Mouse (Mus musculus) embryonic facial prominence, embryonic 14.5 days (tissue): ENCODE measurements around the gene Gamt. TPM values are rescaled to one million over a fixed set of nuclear protein-coding genes. Genes with fewer than 3 reads are reported as not detected.
A peak's percentile ranks its signal among the peaks of the same experiment; 100 is the strongest.
"Not testable (repeated sequence)": the region's sequence is repeated elsewhere in the genome, so short reads cannot be mapped to it uniquely, and the experiment has no call there.

Experiments
- ATAC-seq: fragments of 200-750 bp; cut with Nextera tagmentation; 2 replicates; pipeline ENCODE4 v1.8.0; 2017; ENCODE audit warnings: low read depth, moderate number of reproducible peaks, moderate TSS enrichment
- DNase-seq: peaks from one replicate; pipeline ENCODE4 v3.0.0-alpha.2; 2015; ENCODE audit warnings: low spot score
- H3K27ac ChIP-seq: fragments of 300-500 bp; sonication (generic); replicated peaks from 2 replicates; pipeline ENCODE4 v1.5.1; 2014; ENCODE audit warnings: low read depth, mild to moderate bottlenecking, low read length, moderate library complexity
- H3K27me3 ChIP-seq: fragments of 300-500 bp; sonication (generic); replicated peaks from 2 replicates; pipeline ENCODE4 v1.6.1; 2014; ENCODE audit warnings: low read length; ENCODE audit not compliant: control insufficient read depth, insufficient read depth
- H3K36me3 ChIP-seq: fragments of 300-500 bp; sonication (generic); 2 replicates; pipeline ENCODE4 v1.6.1; 2014; ENCODE audit warnings: low read length, mixed read lengths; ENCODE audit not compliant: control insufficient read depth, insufficient read depth
- H3K4me1 ChIP-seq: fragments of 300-500 bp; sonication (generic); 2 replicates; pipeline ENCODE4 v1.6.1; 2014; ENCODE audit warnings: antibody characterized with exemption, low read length; ENCODE audit not compliant: control insufficient read depth, insufficient read depth
- H3K4me2 ChIP-seq: fragments of 300-500 bp; sonication (generic); 2 replicates; pipeline ENCODE4 v1.6.1; 2014; ENCODE audit warnings: low read depth, mild to moderate bottlenecking, low read length, moderate library complexity, mixed read lengths
- H3K4me3 ChIP-seq: fragments of 300-500 bp; sonication (generic); 2 replicates; pipeline ENCODE4 v1.5.1; 2014; ENCODE audit warnings: low read depth, mild to moderate bottlenecking, low read length
- H3K9ac ChIP-seq: fragments of 300-500 bp; sonication (generic); 2 replicates; pipeline ENCODE4 v1.6.1; 2014; ENCODE audit warnings: low read depth, mild to moderate bottlenecking, low read length, moderate library complexity, mixed read lengths
- H3K9me3 ChIP-seq: fragments of 300-500 bp; sonication (generic); 2 replicates; pipeline ENCODE4 v1.6.1; 2016; ENCODE audit warnings: low read length; ENCODE audit not compliant: control insufficient read depth
- WGBS: fragments of 180-500 bp; shearing (Covaris S2); extraction: QIAGEN DNeasy Blood & Tissue Kit; methylation state at CpG from one replicate; pipeline ENCODE4 v1.1.7; 2014; 5-methylcytosine and 5-hydroxymethylcytosine counted together
- polyA plus RNA-seq: library from polyadenylated mRNA; unstranded; fragments of >200 nt; fragmentation: Nextera tagmentation; extraction: Ambion mirVana; gene quantifications from 2 replicates; pipeline ENCODE4 v1.2.1, GENCODE M21; 2014

The Gamt gene
- polyA plus RNA-seq, 1 experiment from 2014 or later: 139 TPM

DNA sequence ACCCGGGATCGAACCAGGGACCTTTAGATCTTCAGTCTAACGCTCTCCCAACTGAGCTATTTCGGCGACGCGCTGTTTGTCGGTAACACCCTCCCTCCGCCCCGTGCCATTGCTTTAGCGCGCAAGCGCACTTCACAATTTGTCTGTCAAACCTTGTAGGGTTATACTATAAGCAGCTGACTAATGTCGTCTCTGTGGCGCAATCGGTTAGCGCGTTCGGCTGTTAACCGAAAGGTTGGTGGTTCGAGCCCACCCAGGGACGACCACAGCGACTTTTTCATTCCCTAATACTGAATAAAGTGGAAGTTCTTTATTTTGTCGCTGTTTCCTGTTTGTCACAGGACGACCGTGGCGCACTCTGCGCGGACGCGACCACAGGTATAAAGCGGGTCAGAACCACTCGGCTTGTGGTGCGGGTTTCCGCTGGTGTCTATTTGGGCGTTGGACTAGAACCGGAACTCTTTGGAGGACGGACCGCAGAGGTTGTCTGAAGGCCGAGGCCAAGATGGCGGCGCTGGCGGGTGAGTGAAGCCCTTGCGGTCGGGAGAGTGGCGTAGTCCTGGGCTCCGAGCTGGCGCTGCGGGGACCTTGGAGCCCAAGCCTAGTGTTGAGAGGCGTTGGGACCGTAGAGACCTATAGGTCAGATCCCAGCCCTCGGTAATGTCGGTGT lies 11.7 kb downstream of the Gamt start, which contains the start of gene Ndufs7:
TSS of gene Ndufs7 (plus strand) at position 151 of the 670 bp plus-strand sequence.
- Histone ChIP-seq H3K9me3 (no peaks in the 10 kb centered on the region), H3K9ac (peak within 1 kb of the TSS; percentile 71), H3K4me3 (peak within 1 kb of the TSS; percentile 70), H3K36me3 (peaks cover 25% of the 10 kb centered on the region), H3K4me1 (peaks cover 5% of the 10 kb centered on the region; the same call in 1 of the 2 replicates), H3K27me3 (no peaks in the 10 kb centered on the region), H3K4me2 (peak within 1 kb of the TSS; percentile 71), H3K27ac (peak within 1 kb of the TSS; percentile 83)
- under 1% methylated on average over 53 of the region's 53 CpGs for WGBS
- DNase-seq (peak; percentile 95), ATAC-seq (peak; percentile 94)

DNA sequence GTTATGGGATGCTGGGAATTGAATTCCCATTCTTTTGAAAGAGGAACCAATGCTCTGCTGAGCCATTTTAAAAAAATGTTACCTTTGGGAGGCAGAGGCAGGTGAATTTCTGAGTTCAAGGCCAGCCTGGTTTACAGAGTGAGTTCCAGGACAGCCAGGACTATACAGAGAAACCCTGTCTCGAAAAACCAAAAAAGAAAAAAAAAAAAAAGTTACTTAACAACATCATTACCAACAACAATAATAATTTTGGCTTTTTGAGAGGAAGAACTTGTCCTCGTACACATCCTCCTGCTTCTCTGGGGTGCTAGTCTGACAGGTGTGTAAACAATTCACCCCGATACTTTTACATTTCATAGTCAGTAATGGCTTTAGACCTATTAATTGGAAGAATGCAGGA lies 12.4 kb downstream of the Gamt start:
- peaks cover 25% of the 10 kb centered on the region for H3K36me3 ChIP-seq
- H3K9ac ChIP-seq: 0 out of 2 replicates have a peak overlapping the region, but pooled peaks have one; percentile 19
- not testable (repeated sequence) for H3K4me1 ChIP-seq, ATAC-seq, H3K27ac ChIP-seq, H3K9me3 ChIP-seq, H3K27me3 ChIP-seq, DNase-seq
- H3K4me2 ChIP-seq: peak overlapping the region; percentile 71
- H3K4me3 ChIP-seq: peak overlapping the region; percentile 70
- 49% methylated on average over 3 of the region's 3 CpGs for WGBS

DNA sequence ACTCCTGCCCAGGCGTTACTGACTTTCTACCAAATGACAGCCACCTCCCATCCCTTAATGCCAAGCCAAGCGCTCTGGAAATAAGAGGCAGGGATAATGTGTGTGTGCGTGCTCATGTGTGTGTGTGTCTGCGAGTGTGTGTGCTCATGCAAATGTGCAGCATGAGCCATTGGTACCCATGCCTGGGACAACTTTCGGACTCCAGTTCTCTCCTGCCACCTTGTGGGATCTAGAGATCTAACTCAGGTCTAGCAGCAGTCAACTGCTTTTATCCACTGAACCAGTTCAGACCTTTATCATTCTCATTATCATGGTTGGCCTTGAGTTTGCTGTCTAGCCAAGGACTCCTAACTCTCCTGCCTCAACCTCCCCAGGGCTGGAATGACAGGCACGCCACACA lies 13.0 kb downstream of the Gamt start:
- Histone ChIP-seq H3K27me3 (no peaks in the 10 kb centered on the region), H3K4me3 (peak overlapping the region; percentile 70; the same call in 1 of the 2 replicates), H3K4me2 (peak overlapping the region; percentile 71; the same call in 1 of the 2 replicates), H3K9me3 (no peaks in the 10 kb centered on the region), H3K4me1 (peaks cover 5% of the 10 kb centered on the region; the same call in 1 of the 2 replicates), H3K9ac (no peak overlapping the region), H3K36me3 (peaks cover 25% of the 10 kb centered on the region), H3K27ac (no peak overlapping the region)
- peak; percentile 74 for DNase-seq
- no peak for ATAC-seq
- 46% methylated on average over 6 of the region's 6 CpGs for WGBS

DNA sequence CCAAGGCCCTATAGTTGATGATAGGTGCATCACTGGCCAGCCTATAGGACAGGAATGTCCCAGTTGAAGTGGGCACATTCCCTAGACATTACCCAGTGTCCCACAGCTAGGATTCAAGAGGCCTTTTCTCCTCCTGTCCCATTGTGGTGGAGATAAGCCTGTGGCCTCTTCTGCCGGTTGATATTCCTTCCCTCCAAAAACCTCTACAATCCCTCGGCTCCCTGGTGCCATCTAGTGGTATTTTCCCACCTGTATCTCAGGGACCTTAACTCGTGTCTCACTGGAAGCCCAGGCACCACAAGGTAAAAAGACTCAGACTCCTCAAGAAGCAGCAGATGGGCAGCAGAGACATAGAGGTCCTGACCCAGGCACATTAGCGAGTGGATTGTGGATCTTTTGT lies 15.2 kb downstream of the Gamt start:
- H3K27ac ChIP-seq: no peak overlapping the region
- no peak overlapping the region for H3K4me3 ChIP-seq
- peaks cover 5% of the 10 kb centered on the region; the same call in 1 of the 2 replicates for H3K4me1 ChIP-seq
- no peak overlapping the region for H3K9ac ChIP-seq
- 4% methylated on average over 4 of the region's 4 CpGs for WGBS
- DNase-seq: peak; percentile 90
- H3K27me3 ChIP-seq: no peaks in the 10 kb centered on the region
- no peaks in the 10 kb centered on the region for H3K9me3 ChIP-seq
- H3K36me3 ChIP-seq: peaks cover 41% of the 10 kb centered on the region
- H3K4me2 ChIP-seq: no peak overlapping the region
- peak; percentile 19; the same call in 1 of the 2 replicates for ATAC-seq

DNA sequence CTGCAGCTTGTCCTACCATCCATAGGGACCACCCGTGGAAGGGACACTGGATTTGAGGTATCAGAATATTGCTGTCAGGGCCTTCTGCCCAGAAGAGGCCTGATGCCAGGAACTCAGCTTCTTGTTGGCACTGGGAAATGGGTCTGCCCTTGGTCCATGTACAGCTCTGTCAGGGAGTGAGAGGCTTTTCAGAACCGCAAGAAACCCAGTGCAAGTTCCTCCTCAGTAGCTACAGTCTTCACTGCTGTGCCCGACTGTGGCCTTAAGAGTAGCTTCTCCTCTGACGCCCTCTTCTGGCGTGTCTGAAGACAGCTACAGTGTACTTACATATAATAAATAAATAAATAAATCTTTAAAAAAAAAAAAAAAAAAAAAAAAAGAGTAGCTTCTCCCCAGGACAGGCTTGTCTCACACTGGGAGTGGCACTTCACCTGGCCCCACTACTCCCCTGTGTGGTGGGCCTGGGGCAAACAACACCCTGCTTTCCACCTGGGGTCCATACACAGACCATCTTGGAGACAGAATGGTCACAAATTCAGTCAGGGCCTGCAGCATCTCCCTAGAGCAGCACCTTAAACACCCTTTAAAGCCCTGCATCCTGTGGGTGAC lies 15.9 kb downstream of the Gamt start:
- H3K9ac ChIP-seq: no peak overlapping the region
- H3K9me3 ChIP-seq: no peaks in the 10 kb centered on the region
- H3K4me3 ChIP-seq: no peak overlapping the region
- no peak overlapping the region for H3K27ac ChIP-seq
- no peak overlapping the region for H3K4me2 ChIP-seq
- 38% methylated on average over 5 of the region's 5 CpGs for WGBS
- DNase-seq (peak; percentile 77), ATAC-seq (no peak)
- peaks cover 48% of the 10 kb centered on the region for H3K36me3 ChIP-seq
- H3K4me1 ChIP-seq: peaks cover 3% of the 10 kb centered on the region; the same call in 1 of the 2 replicates
- no peaks in the 10 kb centered on the region for H3K27me3 ChIP-seq

DNA sequence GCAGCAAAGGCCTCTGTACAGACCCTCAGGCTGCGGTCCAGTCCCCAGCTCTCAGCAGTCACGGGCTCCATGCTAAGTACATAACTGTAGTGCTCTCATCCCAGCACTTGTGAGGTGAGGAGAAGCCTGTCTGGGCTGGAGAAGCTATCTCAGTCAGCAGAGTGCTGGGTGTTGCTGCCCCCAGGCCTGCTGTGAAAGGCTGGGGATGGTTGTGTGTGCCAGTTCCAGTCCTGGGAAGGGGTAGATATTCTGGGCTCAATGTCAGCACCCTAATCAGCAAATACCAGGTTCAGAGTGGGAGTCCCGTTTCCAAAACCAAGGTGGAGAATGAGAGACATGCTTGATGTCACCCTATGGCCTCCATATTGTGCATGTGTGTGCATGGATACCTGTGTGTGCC lies 18.2 kb downstream of the Gamt start:
- 95% methylated on average over 3 of the region's 3 CpGs for WGBS
- ATAC-seq: no peak
- Histone ChIP-seq H3K4me2 (no peak overlapping the region), H3K27ac (no peak overlapping the region), H3K9ac (no peak overlapping the region), H3K4me3 (no peak overlapping the region), H3K36me3 (peaks cover 71% of the 10 kb centered on the region), H3K4me1 (peaks cover 3% of the 10 kb centered on the region; the same call in 1 of the 2 replicates), H3K27me3 (no peaks in the 10 kb centered on the region), H3K9me3 (no peaks in the 10 kb centered on the region)
- DNase-seq: no peak

DNA sequence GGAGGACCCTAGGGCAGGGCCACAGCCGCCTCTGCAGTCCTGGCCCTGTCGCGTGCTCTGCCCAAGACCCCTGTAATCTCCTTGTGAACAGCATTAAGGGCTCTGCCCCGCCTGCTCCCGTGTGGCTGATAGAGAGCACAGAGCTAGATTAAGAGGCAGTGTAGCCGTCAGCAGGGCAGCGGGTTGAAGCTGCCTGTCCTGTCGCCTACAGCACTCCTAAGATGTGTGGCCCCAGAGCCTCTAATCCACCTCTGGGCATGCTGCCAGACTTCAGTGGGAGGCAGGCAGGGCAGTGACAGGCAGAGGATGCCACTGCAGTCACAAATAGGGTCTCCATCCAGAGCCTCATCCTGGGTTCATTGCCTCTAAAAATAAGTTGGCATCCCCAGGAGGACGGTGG lies 18.7 kb downstream of the Gamt start:
- Histone ChIP-seq H3K27me3 (no peaks in the 10 kb centered on the region), H3K4me3 (no peak overlapping the region), H3K4me1 (peaks cover 3% of the 10 kb centered on the region; the same call in 1 of the 2 replicates), H3K36me3 (peaks cover 76% of the 10 kb centered on the region), H3K27ac (no peak overlapping the region), H3K4me2 (no peak overlapping the region), H3K9me3 (no peaks in the 10 kb centered on the region), H3K9ac (no peak overlapping the region)
- WGBS: 70% methylated on average over 6 of the region's 9 CpGs
- DNase-seq (no peak), ATAC-seq (0 out of 2 replicates have a peak, but pooled peaks have one; percentile 5)

DNA sequence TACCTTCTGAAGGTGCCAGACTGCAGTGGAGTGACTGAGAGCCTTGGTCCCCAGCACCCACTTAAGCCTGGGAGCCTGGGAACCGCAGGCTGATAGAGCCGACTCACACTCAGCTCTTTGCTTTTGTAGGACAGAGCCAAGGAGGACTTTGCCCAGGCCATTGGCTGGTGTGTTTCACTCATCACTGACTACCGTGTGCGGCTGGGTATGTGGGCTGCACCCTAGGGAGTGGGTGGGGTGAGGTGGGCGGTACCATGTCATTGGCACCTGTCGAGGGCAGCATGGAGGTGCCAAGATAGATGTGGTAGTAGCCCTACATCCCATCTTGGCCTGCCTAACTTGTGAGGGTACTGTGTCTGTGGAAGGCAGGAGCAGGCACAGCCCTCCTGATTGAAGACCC lies 21.0 kb downstream of the Gamt start:
- no peak overlapping the region for H3K9ac ChIP-seq
- H3K4me1 ChIP-seq: no peaks in the 10 kb centered on the region
- H3K27me3 ChIP-seq: no peaks in the 10 kb centered on the region
- H3K4me3 ChIP-seq: no peak overlapping the region
- H3K36me3 ChIP-seq: peaks cover 99% of the 10 kb centered on the region
- ATAC-seq (no peak), DNase-seq (no peak)
- 83% methylated on average over 6 of the region's 6 CpGs for whole genome bisulfite sequencing
- no peak overlapping the region for H3K27ac ChIP-seq
- no peaks in the 10 kb centered on the region for H3K9me3 ChIP-seq
- H3K4me2 ChIP-seq: no peak overlapping the region
